Mouse (Mus musculus) mouse embryonic stem cell (cell line): ENCODE data around the gene Pdzd7.
"Not testable (repeated sequence)": the region's sequence is repeated elsewhere in the genome, so short reads cannot be mapped to it uniquely, and the experiment has no call there.

Experiments
- in situ Hi-C, 2 experiments: fragments of 300-500 bp; cut with MboI; formaldehyde crosslinking; loops; 1 replicate in 1 of 2; 3 replicates in 1 of 2; pipeline ENCODE4 v1.14.3; 2019 to 2020; ENCODE audit warnings: low sequenced_read_pairs in 2 of 2, low pct_unique_long_range_greater_than_20kb in 1 of 2, mixed read lengths in 1 of 2; ENCODE audit not compliant: unreplicated experiment in 1 of 2

The Pdzd7 gene

DNA sequence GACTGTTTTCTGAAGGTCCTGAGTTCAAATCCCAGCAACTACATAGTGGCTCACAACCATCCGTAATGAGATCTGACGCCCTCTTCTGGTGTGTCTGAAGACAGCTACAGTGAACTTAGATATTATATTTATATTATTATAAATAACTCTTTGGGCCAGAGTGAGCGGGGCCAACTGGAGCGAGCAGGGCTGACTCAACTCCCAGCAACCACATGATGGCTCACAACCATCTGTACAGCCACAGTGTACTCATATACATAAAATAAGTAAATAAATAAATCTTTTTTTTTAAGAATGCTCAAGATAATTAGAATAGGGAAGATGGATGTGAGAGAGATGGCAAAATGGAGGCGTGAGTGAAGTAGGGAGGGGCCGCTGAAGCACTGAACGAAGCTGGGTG is 7.3 kb downstream of the Pdzd7 start:
- in situ Hi-C loops, result not testable (repeated sequence)

DNA sequence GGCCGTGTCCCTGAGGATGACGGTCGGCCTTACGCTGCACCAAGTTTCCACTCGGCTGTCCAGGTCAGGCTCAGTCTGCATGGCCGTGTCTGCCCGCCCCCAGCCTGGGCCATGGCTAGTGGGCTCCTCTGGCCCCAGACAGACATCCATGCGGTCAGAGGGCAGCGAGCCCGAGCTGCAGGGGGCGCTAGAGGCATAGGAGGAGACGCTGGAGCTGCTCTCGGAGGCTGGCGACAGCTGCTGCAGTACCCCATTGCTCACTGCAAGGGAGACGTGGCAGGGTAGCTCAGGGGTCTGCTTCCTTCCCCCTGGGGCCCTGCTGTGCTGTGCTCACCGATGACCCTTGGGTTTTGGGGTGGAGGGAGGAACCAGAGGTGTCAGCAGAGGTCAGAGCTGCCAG is 8.7 kb downstream of the Pdzd7 start:
- in situ Hi-C loops, result no loop called here

DNA sequence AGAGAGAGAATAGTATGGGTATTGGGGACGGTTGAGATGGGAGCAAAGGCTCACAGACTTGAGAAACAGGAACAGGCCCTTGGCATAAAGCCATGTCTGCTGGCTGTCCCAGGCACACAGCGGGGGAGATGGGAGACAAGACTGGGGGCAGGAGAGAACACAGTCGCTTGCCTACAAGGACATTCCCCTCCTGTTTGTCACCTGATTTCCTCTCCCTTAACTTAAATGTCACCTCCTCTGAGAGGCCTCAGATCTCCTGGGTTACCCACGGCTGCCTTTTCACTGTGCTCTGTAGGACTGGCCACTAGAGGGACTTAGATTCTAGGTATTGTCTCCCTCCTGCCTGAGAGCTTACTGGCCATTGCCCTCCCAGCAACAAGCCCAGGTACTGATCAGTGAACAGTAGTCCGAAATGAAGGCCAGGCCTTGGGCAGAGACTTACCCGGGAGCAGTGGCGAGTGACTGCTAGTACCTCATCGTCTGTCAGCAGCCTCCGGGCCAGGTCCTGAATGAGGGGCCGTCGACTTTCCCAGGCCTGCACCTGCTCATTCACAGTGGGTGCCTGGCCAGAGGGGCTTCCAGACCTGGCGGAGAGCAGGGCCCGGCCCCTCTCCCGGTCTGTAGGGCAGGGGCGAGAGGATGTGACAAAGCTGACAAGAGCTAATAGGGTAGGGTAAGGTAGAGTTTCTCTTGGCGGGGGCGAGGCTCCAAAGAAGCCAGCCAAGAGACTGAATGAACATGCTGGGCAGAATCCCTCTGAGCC is 12.8 kb downstream of the Pdzd7 start:
- in situ Hi-C loops, result no loop called here

DNA sequence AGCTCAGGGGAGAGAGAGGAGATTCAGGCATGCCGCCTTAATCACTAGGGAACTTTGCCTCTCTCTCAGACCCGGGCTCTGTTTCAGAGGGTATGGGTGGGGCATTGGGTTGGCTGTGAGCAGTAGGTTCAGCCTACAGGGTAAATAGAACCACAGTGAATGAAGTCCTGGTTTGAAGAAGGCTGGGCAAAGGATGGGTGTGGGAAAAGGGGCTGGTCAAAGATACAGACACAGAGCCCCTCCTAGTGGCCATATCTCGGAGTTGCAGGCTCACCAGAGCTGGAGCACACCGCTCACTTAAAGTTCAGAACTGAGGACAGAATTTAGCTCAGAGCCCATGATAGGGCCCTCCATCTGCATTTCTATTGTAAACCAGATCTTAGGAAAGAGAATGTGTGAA is 13.7 kb downstream of the Pdzd7 start:
- in situ Hi-C loops, result no loop called here

DNA sequence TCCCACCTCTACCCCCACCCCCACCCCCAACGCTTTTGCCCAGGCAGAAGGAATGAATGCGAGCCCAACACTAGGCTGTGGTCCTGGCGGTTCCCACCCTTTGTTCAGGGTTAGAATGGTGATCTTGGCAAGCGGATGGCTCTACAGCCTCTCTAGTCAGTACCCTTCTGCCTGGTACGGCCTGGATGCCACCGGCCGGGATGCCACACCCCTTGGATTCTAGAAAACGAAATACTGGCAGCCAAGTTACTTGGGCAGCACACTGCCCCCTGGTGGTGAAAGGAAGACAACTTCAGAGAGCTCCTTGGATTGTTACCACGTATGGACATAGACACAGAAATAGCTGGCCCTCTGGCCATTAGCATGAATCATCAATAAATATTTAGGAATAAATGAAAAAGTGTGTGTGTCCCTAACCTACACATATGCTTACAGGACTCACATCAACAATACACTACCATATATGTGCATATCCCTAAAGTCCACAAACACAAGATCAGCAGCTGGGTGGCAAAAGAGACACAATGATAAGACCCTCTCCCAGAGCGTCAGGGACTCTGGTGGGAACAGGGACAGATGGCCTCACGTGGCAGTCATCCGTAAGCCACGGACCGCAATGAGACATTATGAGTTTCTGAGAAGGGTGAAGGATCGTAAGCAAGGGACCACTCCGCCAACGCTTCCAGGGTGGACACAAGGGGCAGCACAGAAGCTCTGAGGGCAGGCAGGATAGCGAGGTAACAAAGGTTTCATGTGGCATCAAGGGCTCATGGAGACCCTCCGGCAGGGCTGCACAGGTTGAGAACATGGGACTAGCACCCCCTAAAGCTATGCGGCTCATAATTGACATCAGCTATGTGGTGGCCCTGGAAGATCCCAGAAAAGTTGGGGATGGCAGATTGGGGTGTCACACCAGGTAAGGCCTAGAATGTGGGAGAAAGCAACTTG is 14.5 kb downstream of the Pdzd7 start:
- in situ Hi-C loops, result no loop called here

DNA sequence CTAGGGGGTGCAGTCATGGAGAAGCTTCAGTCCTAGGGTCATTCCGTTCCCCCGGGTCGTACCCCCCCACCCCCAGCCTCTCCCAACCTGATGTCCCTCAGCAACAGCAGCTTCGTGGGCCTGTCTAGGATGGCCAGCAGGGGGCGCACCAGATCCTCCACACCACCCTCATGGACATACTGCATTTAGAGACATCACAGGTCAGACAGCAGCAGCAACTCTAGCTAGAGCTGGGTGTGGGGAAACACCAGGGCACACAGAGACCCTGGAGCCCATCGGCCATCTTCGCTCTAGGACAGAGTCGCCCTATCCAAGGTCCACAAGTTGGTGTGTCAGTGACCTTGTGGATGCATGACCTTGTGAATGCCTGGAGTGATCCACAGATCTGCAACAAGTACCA is 15.4 kb downstream of the Pdzd7 start:
- in situ Hi-C loops, result no loop called here

DNA sequence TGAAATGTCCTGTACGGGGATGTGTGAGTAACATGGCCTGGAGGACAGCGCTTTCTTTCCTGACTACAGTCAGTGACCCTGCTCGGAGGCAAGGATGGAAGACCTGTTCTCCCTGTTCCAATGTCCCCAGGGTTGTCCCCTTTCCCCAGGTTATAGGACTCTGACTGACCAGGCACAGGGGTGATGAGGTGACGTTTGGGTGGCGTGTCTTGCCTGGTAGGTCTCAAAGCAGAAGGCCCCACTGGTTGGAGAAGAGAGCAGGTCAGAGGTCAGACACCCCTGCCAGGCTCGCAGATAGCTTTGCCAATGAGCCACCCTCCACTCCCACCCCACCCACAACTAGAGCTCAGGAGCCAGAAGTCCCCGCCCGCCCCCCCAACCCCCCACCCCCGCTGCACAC is 15.9 kb downstream of the Pdzd7 start:
- in situ Hi-C loops, result no loop called here

DNA sequence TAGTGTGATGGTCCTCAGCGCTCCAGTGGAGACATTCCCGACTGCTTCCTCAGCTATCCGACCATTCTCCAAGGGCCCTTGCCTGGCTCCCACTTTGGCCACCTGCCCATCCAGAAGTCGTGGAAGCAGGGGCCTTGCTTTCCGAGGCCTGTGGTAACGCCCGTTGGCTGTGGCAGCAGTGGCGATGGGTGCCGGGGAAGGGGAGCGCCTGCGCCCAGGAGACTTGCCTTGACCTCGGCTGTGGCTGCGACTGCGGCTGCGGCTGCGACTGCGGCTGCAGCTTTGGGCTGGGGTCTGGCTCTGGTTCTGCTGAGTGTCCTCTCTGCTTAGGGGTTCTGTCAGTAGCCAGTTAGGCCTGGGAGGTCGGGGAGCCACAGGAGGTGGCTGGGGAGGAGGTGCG is 16.8 kb downstream of the Pdzd7 start:
- in situ Hi-C loops, result no loop called here

DNA sequence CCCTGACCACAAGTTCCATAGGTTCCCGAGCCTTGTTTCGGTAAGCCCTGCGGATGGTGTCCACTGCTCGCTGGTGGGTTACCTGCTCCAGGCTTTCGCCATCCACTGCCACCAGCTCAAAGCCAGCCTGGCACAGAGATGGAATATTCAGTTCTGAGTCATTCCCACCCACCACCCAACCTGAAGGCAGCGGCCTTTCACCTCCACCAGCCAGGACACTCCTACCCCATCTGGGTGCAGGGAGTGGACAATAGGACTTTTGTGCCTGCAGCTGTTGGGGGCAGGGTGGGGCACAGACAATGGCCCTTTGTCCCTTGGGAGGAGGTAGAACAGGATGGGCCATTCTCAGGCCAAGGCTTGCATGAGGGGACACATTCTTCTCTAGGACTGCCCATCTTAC is 17.7 kb downstream of the Pdzd7 start:
- in situ Hi-C loops, result no loop called here

DNA sequence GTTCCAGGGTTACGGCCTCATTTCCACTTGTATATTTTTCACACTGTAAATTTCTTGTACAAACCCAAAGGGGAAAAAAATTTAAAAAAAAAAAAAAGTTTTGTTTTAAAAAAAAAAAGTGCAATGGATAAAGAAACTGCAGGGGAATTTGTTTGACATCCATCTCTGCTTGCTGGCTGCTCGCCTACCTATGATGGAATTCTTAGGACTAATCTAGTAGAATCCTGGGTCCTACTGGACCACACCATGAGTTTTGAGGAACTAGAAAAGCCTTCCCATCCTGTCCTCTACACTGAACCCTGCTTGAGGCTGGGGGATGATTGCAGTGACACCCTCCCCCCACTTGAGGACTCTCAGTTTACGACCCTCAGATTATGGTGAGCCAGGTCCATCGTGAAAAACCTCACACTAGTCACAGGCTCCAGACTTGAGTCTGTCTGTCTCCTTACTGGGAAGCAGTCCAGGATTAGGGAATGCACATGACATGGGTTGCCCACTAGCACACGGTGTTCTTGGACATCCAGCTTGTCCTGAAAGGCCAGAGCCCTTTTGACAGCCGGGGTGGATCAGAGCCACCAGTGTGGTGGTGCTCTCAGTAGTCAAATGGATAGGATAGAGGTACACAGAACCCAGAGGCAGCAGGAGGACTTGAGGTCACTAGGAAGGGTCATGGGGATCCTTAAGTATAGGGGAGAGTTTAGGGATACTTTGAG is 18.4 kb downstream of the Pdzd7 start:
- in situ Hi-C loops, result no loop called here

DNA sequence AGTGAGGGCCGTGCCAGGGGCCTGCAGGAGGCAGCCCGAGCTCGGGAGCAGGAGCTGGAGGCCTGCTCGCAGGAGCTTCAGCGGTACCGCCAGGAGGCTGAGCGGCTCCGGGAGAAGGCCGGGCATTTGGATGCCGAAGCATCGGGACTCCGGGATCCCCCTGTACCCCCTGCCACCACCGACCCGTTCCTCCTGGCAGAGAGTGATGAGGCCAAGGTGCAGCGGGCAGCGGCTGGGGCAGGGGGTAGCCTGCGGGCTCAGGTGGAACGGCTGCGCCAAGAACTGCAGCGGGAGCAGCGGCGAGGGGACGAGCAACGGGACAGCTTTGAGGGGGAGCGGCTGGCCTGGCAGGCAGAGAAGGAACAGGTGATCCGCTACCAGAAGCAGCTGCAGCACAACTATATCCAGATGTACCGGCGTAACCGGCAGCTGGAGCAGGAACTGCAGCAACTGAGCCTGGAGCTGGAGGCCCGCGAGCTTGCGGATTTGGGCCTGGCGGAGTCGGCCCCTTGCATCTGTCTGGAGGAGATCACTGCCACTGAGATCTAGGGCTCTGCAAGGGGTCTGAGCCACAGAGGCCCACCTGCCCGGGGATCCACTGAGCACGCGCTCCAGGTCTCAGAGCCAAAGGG is 19.5 kb downstream of the Pdzd7 start:
- in situ Hi-C loops, result no loop called here

DNA sequence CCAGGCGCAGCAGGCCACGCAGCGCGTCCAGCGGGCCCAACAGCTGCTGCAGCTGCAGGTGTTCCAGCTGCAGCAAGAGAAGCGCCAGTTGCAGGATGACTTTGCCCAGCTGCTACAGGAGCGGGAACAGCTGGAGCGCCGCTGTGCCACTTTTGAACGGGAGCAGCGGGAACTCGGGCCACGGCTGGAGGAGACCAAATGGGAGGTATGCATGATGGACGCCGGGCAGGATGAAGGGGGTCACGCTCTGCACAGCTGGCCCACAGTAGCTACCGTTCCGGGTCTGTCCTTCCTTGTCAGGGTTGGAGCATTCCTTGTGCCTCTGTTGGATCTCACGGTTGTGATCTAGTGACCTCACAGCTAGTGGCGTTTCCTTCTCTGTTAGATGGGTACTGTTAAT is 20.7 kb downstream of the Pdzd7 start:
- in situ Hi-C loops, result no loop called here

DNA sequence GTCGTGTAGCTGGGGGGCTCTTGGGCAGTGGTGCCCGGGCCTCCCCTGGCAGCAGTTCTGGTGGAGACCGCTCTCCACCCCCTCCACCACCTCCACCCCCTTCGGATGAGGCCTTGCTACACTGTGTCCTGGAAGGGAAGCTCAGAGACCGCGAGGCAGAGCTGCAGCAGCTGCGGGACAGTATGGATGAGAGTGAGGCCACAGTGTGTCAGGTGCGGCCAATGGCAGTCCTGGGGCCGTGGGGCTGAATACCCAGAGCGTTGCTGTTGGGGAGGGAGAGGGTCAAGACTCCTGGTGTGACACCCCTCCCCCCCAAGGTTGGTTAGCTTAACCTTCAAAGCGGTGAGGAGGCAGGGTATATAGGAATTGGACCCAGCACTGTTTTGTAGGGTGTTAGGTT is 21.5 kb downstream of the Pdzd7 start:
- in situ Hi-C loops, result no loop called here

DNA sequence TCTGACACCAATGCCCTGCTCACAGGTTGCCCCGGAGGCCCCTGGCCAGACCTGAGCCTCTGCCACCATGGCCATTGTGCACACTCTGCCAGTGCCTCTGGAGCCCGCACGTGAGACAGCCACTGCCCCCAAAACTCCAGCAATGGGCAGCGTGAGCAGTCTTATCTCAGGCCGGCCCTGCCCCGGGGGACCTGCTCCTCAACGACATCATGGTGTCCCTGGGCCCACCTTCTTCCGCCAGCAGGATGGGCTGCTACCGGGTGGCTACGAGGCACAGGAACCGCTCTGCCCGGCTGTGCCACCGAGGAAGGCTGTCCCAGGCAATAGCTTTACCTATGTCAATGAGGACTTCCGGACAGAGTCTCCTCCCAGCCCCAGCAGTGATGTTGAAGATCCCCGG is 24.2 kb downstream of the Pdzd7 start:
- in situ Hi-C loops, result no loop called here

DNA sequence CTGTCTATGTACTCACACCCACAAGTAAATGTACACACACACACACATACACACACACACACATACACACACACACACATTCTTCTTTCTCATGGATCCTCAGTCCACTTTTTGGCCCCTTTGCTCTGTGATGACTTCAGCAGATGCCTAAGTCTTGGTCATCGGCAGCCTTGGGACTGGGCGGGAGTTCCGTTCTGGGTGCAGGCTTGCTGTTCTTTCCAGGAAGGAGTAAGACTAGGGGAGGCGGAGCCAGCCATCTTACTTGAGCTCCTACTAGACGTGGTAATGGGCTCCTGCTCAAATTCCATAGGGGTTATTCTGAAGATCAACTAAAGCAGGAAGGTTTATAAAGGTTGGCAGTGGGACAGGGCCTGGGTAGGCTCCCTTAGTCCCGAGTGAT is 25.2 kb downstream of the Pdzd7 start:
- in situ Hi-C loops, result no loop called here

DNA sequence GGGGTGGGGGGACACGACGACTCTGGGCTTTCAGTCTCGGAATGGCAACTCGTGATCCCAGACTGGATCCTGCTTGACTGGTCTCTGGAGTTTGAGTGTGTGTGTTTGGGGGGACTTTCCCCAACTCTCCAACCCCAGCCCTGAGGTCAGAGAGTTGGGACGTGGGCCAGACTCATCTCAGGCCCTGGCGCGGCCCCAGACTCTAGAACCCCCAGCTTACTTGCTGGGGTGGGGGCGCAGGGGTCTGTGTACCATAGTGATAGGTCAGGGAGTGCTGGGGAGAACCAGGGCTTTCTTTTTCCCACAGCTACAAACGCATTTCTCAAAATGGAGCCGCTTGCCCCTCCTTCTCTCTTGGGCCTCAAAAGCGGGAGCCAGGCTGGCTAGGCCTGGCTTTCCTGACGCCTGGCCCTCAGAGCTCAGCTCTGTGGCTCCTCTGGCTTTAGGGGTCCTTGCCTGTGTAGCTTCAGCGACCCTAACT is 27.1 kb downstream of the Pdzd7 start:
- in situ Hi-C loops, result no loop called here

DNA sequence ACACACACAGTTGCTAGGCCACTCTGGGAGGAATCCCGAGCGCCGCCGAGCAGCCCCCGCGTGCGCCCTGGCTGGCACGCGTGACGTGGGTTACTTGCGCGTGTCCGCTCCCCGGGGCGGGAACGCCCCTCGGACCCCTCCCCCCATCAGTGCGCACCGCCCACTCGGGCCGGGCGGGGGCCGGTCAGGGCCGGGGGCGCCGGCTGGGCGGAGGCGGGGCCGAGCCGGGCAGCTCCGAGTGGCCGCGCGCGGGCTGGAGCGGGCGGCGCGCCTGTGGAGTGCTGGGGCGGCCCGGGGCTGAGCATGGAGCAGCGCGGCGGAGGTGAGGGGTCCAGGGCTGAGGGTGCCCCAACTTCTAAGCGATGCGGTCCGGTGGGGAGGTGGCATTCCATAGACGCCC is 27.6 kb downstream of the Pdzd7 start:
- in situ Hi-C loops, result no loop called here

DNA sequence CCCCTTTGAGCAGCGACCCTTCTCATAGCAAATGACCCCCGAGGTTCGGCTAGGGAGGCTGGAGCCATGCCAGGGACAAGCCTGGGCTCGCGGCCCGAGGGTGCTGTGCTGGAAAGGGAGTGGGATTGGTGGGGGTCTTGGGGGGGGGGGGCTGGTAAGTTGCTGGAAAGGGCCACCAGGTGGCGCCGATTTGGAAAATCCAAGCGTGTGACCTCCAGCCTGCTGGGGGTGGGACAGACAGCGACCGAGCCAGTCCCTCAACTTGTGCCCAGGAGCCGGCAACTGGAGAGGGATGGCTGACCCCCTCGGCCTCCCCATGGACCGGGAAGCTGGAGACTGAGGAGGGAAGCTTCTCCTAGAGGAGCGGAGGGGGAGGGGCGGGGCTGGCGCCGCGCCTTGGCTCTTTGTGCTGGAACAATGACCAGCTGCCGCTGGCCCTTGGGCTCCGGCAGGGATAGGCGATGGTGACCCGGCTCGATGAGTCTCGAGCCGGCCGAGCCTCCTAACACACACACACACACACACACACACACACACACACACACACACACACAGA is 28.2 kb downstream of the Pdzd7 start:
- in situ Hi-C loops, result no loop called here
